Mouse (Mus musculus): Measurements from ENCODE around the gene Wdr25. TPM values are rescaled to one million over a fixed set of nuclear protein-coding genes. Genes with fewer than 3 reads are reported as not detected.

The Wdr25 gene
- polyA plus RNA-seq, 1 experiment from 2014 or later, result 4.9 TPM

GRCm38 (mm10) chr12:108882776-108883175 is 10.7 kb upstream of the Wdr25 start:
- ATAC-seq (replicated peaks; ENCODE audit: low FRiP score, low TSS enrichment, low read depth) (no peak), DNase-seq (ENCODE audit: low spot score) (no peak)
- no peaks in the 10 kb centered on the region for H3K4me1 ChIP-seq (replicated peaks; ENCODE audit: control insufficient read depth, insufficient read depth, low read length)
- no peak overlapping the region for H3K4me2 ChIP-seq (ENCODE audit: low read length)
- no peaks in the 10 kb centered on the region for H3K27me3 ChIP-seq (replicated peaks; ENCODE audit: control insufficient read depth, insufficient read depth, low read length)
- H3K4me3 ChIP-seq (ENCODE audit: low read depth, low read length), result no peak overlapping the region
- no peaks in the 10 kb centered on the region for H3K9me3 ChIP-seq (ENCODE audit: control insufficient read depth, low read length)
- H3K27ac ChIP-seq (ENCODE audit: low read depth), result no peak overlapping the region
- WGBS, result 86% methylated on average over 8 of the region's 8 CpGs
- peaks cover 82% of the 10 kb centered on the region for H3K36me3 ChIP-seq (ENCODE audit: control insufficient read depth, insufficient read depth, low read length)
- no peak overlapping the region for H3K9ac ChIP-seq (ENCODE audit: low read length)

- DNase-seq (ENCODE audit: low spot score), result no peak
- Histone ChIP-seq H3K4me3 (ENCODE audit: low read depth, low read length) (no peak overlapping the region), H3K9ac (ENCODE audit: low read length) (no peak overlapping the region), H3K9me3 (ENCODE audit: control insufficient read depth, low read length) (no peaks in the 10 kb centered on the region), H3K27ac (ENCODE audit: low read depth) (no peak overlapping the region), H3K36me3 (ENCODE audit: control insufficient read depth, insufficient read depth, low read length) (peaks cover 71% of the 10 kb centered on the region), H3K27me3 (replicated peaks; ENCODE audit: control insufficient read depth, insufficient read depth, low read length) (no peaks in the 10 kb centered on the region), H3K4me2 (ENCODE audit: low read length) (no peak overlapping the region), H3K4me1 (replicated peaks; ENCODE audit: control insufficient read depth, insufficient read depth, low read length) (no peaks in the 10 kb centered on the region)
- 94% methylated on average over 1 of the region's 1 CpGs for WGBS
- ATAC-seq (replicated peaks; ENCODE audit: low FRiP score, low TSS enrichment, low read depth), result no peak
Observed at GRCm38 (mm10) chr12:108885906-108886305, 7.5 kb upstream of the Wdr25 start.

- Histone ChIP-seq H3K4me1 (replicated peaks; ENCODE audit: control insufficient read depth, insufficient read depth, low read length) (no peaks in the 10 kb centered on the region), H3K27me3 (replicated peaks; ENCODE audit: control insufficient read depth, insufficient read depth, low read length) (no peaks in the 10 kb centered on the region), H3K4me2 (ENCODE audit: low read length) (no peak overlapping the region), H3K9ac (ENCODE audit: low read length) (no peak overlapping the region), H3K4me3 (ENCODE audit: low read depth, low read length) (no peak overlapping the region), H3K9me3 (ENCODE audit: control insufficient read depth, low read length) (no peaks in the 10 kb centered on the region), H3K36me3 (ENCODE audit: control insufficient read depth, insufficient read depth, low read length) (peaks cover 62% of the 10 kb centered on the region), H3K27ac (ENCODE audit: low read depth) (no peak overlapping the region)
- DNase-seq (ENCODE audit: low spot score), result no peak
- 67% methylated on average over 4 of the region's 4 CpGs for WGBS
- ATAC-seq (replicated peaks; ENCODE audit: low FRiP score, low TSS enrichment, low read depth), result peak; percentile 71
Observed at GRCm38 (mm10) chr12:108887077-108887476, 6.4 kb upstream of the Wdr25 start.

GRCm38 (mm10) chr12:108888632-108889031 is 4.8 kb upstream of the Wdr25 start:
- no peak for ATAC-seq (replicated peaks; ENCODE audit: low FRiP score, low TSS enrichment, low read depth)
- Histone ChIP-seq H3K27me3 (replicated peaks; ENCODE audit: control insufficient read depth, insufficient read depth, low read length) (no peaks in the 10 kb centered on the region), H3K9ac (ENCODE audit: low read length) (no peak overlapping the region), H3K4me2 (ENCODE audit: low read length) (no peak overlapping the region), H3K4me3 (ENCODE audit: low read depth, low read length) (no peak overlapping the region), H3K9me3 (ENCODE audit: control insufficient read depth, low read length) (no peaks in the 10 kb centered on the region), H3K4me1 (replicated peaks; ENCODE audit: control insufficient read depth, insufficient read depth, low read length) (peaks cover 6% of the 10 kb centered on the region), H3K27ac (ENCODE audit: low read depth) (no peak overlapping the region), H3K36me3 (ENCODE audit: control insufficient read depth, insufficient read depth, low read length) (peaks cover 47% of the 10 kb centered on the region)
- WGBS, result 92% methylated on average over 4 of the region's 4 CpGs
- no peak for DNase-seq (ENCODE audit: low spot score)

- Histone ChIP-seq H3K4me2 (ENCODE audit: low read length) (peak within 1 kb of the TSS; percentile 93), H3K4me1 (replicated peaks; ENCODE audit: control insufficient read depth, insufficient read depth, low read length) (peaks cover 6% of the 10 kb centered on the region), H3K9me3 (ENCODE audit: control insufficient read depth, low read length) (no peaks in the 10 kb centered on the region), H3K9ac (ENCODE audit: low read length) (peak within 1 kb of the TSS; percentile 75), H3K4me3 (ENCODE audit: low read depth, low read length) (peak within 1 kb of the TSS; percentile 88), H3K27ac (ENCODE audit: low read depth) (peak within 1 kb of the TSS; percentile 54; the same call in 1 of the 2 replicates), H3K27me3 (replicated peaks; ENCODE audit: control insufficient read depth, insufficient read depth, low read length) (no peaks in the 10 kb centered on the region), H3K36me3 (ENCODE audit: control insufficient read depth, insufficient read depth, low read length) (peaks cover 9% of the 10 kb centered on the region; the same call in 1 of the 2 replicates)
- ATAC-seq (replicated peaks; ENCODE audit: low FRiP score, low TSS enrichment, low read depth) (peak; percentile 99), DNase-seq (ENCODE audit: low spot score) (peak; percentile 95)
- WGBS, result under 1% methylated on average over 58 of the region's 58 CpGs
Observed at GRCm38 (mm10) chr12:108893715-108894431, 442 bp downstream of the Wdr25 start, which contains the start of gene Wars. Gene Wars, minus strand, starts transcription at chr12:108894174.

GRCm38 (mm10) chr12:108894432-108894816 is 993 bp downstream of the Wdr25 start:
- H3K27me3 ChIP-seq (replicated peaks; ENCODE audit: control insufficient read depth, insufficient read depth, low read length), result no peaks in the 10 kb centered on the region
- H3K36me3 ChIP-seq (ENCODE audit: control insufficient read depth, insufficient read depth, low read length), result peaks cover 9% of the 10 kb centered on the region; the same call in 1 of the 2 replicates
- peak overlapping the region; percentile 67 for H3K9ac ChIP-seq (ENCODE audit: low read length)
- WGBS, result 2% methylated on average over 7 of the region's 7 CpGs
- H3K4me1 ChIP-seq (replicated peaks; ENCODE audit: control insufficient read depth, insufficient read depth, low read length), result peaks cover 6% of the 10 kb centered on the region
- DNase-seq (ENCODE audit: low spot score) (no peak), ATAC-seq (replicated peaks; ENCODE audit: low FRiP score, low TSS enrichment, low read depth) (peak; percentile 47)
- H3K27ac ChIP-seq (ENCODE audit: low read depth), result peak overlapping the region; percentile 54; the same call in 1 of the 2 replicates
- no peaks in the 10 kb centered on the region for H3K9me3 ChIP-seq (ENCODE audit: control insufficient read depth, low read length)
- H3K4me3 ChIP-seq (ENCODE audit: low read depth, low read length), result peak overlapping the region; percentile 88
- H3K4me2 ChIP-seq (ENCODE audit: low read length), result peak overlapping the region; percentile 89

GRCm38 (mm10) chr12:108896006-108896405 is 2.6 kb downstream of the Wdr25 start:
- no peaks in the 10 kb centered on the region for H3K36me3 ChIP-seq (ENCODE audit: control insufficient read depth, insufficient read depth, low read length)
- H3K9me3 ChIP-seq (ENCODE audit: control insufficient read depth, low read length), result no peaks in the 10 kb centered on the region
- DNase-seq (ENCODE audit: low spot score), result no peak
- no peak overlapping the region for H3K9ac ChIP-seq (ENCODE audit: low read length)
- H3K27ac ChIP-seq (ENCODE audit: low read depth), result no peak overlapping the region
- no peak for ATAC-seq (replicated peaks; ENCODE audit: low FRiP score, low TSS enrichment, low read depth)
- H3K27me3 ChIP-seq (replicated peaks; ENCODE audit: control insufficient read depth, insufficient read depth, low read length), result no peaks in the 10 kb centered on the region
- WGBS, result 79% methylated on average over 3 of the region's 3 CpGs
- H3K4me3 ChIP-seq (ENCODE audit: low read depth, low read length), result no peak overlapping the region
- no peak overlapping the region for H3K4me2 ChIP-seq (ENCODE audit: low read length)
- H3K4me1 ChIP-seq (replicated peaks; ENCODE audit: control insufficient read depth, insufficient read depth, low read length), result peaks cover 8% of the 10 kb centered on the region

GRCm38 (mm10) chr12:108901346-108901745 is 7.9 kb downstream of the Wdr25 start:
- no peak overlapping the region for H3K4me3 ChIP-seq (ENCODE audit: low read depth, low read length)
- H3K27me3 ChIP-seq (replicated peaks; ENCODE audit: control insufficient read depth, insufficient read depth, low read length), result no peaks in the 10 kb centered on the region
- H3K27ac ChIP-seq (ENCODE audit: low read depth), result peak overlapping the region; percentile 62; the same call in 1 of the 2 replicates
- DNase-seq (ENCODE audit: low spot score), result peak; percentile 62
- H3K4me1 ChIP-seq (replicated peaks; ENCODE audit: control insufficient read depth, insufficient read depth, low read length), result peaks cover 27% of the 10 kb centered on the region
- no peaks in the 10 kb centered on the region for H3K36me3 ChIP-seq (ENCODE audit: control insufficient read depth, insufficient read depth, low read length)
- no peaks in the 10 kb centered on the region for H3K9me3 ChIP-seq (ENCODE audit: control insufficient read depth, low read length)
- no peak overlapping the region for H3K9ac ChIP-seq (ENCODE audit: low read length)
- peak; percentile 62; the same call in 1 of the 2 replicates for ATAC-seq (replicated peaks; ENCODE audit: low FRiP score, low TSS enrichment, low read depth)
- WGBS, result 27% methylated on average over 5 of the region's 5 CpGs
- peak overlapping the region; percentile 26 for H3K4me2 ChIP-seq (ENCODE audit: low read length)

GRCm38 (mm10) chr12:108902940-108903339 is 9.5 kb downstream of the Wdr25 start:
- no peak overlapping the region for H3K4me2 ChIP-seq (ENCODE audit: low read length)

More at GRCm38 (mm10) chr12:108902940-108903339, 9.5 kb downstream of the Wdr25 start:
- H3K27me3 ChIP-seq (replicated peaks; ENCODE audit: control insufficient read depth, insufficient read depth, low read length), result no peaks in the 10 kb centered on the region
- H3K9me3 ChIP-seq (ENCODE audit: control insufficient read depth, low read length), result no peaks in the 10 kb centered on the region
- no peak overlapping the region for H3K4me3 ChIP-seq (ENCODE audit: low read depth, low read length)
- WGBS, result 24% methylated on average over 8 of the region's 8 CpGs
- H3K9ac ChIP-seq (ENCODE audit: low read length), result no peak overlapping the region
- no peaks in the 10 kb centered on the region for H3K36me3 ChIP-seq (ENCODE audit: control insufficient read depth, insufficient read depth, low read length)
- ATAC-seq (replicated peaks; ENCODE audit: low FRiP score, low TSS enrichment, low read depth) (no peak), DNase-seq (ENCODE audit: low spot score) (peak; percentile 70)
- peaks cover 27% of the 10 kb centered on the region for H3K4me1 ChIP-seq (replicated peaks; ENCODE audit: control insufficient read depth, insufficient read depth, low read length)
- no peak overlapping the region for H3K27ac ChIP-seq (ENCODE audit: low read depth)
